Mouse (Mus musculus): Measurements from ENCODE around the gene Gjb5.

The Gjb5 gene

DNA sequence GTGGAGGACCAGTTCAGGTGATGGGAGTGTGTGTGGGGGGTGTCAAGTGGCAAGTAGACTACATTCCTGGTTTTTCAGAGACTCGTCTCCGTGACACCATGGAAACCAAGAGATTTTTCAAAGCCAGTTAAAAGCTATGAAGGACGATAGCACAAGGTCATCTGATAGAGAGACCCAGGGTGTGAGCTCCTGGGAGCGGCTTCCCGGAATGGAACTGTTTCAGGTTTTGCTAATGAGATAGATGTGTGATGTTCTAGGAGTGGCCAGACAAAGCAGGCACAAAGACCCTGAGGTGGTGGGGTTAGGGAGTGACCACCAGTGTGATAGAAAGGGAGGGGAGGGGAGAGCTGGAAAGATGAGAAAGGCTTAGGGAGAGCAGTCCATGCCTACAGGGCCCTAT, 13.0 kb downstream of the Gjb5 start:
- no peak for DNase-seq

DNA sequence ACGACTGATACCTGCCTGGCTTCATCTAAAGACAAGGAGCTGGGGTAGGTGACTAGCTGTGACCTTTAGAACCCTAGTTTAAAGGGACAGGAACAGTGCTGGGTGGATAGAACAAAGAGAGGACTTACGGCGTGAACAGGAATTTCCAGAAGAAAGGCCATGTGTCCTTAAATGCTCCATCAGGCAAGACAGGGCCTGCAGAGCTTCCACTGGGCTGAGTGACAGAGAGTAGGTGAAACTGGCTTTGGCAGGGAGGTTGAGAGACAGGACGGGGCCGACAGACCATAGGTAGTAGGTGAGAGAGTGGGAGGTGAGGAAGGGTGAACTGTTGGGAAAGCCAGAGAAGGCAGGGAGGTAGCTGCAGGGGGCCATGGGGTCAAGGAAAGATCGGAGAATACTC, 16.6 kb downstream of the Gjb5 start:
- no peak for DNase-seq

DNA sequence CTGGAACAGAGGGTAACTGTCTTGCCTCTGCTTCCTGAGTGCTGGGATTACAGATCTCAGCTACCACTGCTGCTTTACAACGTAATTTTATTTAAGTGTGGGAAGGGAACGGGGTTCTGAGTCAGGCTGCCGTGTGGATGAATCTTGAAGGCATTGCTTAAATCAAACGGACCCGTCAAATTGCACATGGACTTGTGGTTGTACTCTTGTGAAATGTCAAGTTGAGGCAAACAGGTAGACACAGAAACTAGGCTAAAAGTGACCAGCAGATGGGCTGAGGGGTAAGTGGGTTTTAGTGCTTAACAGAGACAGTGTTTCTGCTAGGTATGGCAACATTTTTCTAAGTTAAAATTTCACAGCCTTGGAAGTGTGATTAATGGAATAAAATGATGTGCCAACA, 20.3 kb downstream of the Gjb5 start:
- DNase-seq = no peak

DNA sequence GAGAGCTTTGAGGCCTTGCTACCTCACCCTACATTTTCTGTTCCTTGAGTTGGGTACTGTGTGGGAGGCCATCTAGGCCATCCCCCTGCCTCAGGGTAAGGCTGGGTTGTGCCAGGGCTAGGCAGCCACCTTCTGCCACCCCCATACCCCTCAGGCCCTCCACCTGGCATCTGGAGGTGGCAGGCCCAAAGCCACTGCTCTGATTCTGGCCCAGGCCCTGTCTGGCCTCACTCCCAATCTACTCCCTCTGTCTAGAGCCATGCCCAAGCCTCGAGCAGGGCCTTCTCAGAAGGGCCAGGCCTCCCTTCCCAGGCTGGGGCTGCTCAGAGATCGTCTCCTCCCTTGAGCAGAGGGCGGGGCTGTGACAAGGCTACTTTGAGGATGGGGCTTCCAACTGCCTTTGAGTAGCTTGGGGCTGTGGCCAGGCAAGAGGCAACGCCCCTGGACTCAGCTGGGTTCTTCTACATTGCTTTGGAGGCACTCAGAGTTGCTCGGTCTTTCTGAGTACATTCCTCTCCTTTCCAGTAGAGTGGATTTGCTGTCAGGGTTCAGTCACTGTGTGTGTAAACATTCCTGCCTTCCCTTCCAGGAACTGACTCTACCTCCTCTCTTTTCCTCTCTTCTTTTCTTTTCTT, 23.0 kb downstream of the Gjb5 start:
- DNase-seq = no peak

DNA sequence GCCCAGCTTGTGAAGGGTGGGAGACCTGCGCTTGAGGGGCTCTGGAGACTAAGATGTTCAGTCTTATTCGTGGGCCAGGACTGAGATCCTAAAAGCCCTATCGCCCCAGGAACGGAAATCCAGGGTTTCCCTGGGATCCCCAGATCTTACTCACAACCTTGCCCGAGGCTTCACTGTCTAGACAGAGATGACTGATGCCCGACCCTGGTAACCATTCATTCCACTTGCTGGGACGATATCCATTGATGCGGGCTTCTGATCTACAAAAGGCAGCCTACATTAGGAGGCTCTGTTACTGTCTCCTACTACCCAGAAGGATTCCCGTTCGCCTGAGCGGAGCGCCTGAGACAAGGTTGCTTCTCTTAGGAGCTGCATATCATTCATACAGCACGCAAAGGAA, 26.8 kb downstream of the Gjb5 start:
- DNase-seq = no peak

DNA sequence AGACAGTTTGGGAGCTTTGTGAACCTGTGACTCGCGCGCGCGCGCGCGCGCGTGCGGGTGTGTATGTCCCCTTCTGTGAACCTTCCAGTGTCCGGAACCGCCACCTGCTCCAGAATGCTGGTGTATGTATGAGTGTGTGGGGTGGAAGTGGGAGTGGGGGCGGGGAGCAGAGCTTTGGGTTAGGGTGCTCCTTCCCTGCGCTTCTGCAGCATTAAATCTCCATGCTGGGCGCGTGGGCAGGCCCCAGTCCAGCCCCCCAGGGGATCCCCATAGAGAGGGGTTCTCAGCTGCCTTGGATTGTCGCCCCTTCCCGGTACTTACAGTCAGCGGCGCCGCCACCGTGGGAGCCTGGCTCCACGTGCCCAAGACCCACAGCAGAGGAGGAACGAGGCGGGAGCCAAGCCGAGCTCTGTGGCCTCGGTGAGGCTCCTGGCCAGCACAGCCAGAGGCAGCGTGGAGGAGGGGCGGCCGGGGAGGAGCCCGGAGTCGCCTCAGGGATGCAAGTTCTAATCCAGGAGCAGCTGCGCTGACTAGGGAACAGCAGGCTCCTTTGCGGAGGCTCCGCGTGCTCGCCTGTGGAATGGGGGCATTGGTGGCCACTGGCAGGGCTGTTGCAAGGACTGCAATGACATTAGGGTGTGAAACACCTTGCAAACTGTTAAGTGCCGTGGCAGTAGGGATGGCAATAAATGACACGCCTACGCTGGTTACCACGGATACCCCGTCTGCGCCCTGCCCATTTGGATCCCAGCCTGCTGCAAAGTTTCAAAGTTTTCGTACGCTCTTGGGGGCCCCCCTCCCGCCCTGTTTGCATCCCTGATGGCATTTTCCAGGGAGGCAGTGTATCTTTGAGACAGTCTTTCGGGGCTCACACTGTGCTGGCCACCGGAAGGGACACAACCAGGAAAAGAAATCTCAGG, 27.5 kb downstream of the Gjb5 start, which contains the start of gene Gjb3:
TSS of gene Gjb3 (minus strand) at position 664 of the 920 bp plus-strand sequence.
- DNase-seq = no peak

DNA sequence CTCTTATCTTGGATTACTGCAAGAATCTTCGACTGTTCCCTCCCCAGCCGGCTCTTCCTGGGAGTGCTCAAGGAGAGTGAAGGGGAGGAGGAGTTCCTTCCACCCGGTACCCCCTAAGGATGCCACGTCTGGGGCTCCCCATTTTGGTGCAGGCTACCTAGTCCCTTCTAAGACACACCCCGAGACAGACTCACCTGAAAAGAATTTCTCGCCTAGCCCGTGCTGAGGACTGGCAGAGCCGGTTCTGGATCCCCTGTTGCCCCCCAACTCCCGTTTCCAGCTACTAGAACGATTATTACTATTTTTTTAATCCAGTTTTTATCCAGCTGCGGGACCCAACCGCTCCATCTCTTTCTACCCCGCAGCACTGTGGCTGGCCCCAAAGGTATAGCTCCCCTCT, 28.2 kb downstream of the Gjb5 start:
- no peak for DNase-seq

DNA sequence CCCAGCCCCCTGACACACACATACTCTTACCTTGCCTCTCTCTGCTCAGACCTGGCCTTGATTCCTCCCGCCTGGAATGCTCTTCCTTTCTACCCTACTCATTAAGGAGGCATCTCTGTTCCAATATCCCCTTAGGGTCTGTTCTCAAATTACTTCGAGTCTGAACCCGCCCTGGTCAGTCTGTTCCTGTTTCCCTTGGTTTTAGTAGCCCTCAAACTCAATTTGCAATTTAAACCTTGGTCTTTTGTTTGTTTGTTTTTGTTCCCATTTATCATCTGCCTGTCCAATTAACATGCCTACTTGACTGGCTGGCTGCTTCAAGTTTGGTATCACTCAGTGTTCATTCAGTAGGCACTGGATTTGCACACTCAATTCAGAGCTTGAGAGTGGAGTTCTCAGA, 28.9 kb downstream of the Gjb5 start:
- no peak for DNase-seq

DNA sequence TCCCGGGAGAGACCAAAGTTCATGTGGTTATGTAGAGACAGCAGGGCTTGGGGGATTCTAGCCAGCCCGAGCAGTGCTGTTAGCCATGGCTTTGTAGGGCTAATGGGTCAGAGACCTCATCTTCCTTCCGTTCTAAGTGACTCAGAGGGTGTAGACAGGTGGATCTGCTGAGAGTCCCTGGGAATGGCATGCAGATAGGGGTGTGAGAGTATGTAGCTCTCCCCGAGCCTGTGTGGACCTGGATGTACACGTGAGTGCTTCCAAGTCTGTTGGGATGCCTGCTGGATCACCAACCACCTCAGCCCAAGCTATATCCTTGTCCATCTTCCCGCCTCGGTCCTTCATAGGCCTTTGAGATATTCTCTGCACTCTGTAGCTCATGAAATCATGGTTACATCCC, 29.6 kb downstream of the Gjb5 start:
- DNase-seq = no peak

DNA sequence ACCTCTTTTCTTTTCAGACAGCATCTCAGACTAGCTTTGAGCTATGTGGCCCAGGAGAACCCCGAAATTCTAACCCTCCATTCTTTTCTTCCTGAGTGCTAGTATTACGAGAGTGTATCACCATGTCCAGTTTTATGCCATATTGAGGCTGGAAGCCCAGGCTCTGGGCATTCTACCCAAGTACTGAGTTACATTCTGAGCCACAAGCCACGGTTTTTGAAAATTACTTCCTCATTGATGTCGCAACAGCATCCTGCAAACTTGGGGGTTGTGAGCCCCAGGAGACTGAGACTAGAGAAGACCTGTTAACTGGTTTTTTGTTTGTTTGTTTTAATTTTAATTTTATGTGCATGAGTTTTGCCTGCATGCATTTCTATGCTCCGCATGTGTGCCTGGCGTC, 30.2 kb downstream of the Gjb5 start:
- no peak for DNase-seq

DNA sequence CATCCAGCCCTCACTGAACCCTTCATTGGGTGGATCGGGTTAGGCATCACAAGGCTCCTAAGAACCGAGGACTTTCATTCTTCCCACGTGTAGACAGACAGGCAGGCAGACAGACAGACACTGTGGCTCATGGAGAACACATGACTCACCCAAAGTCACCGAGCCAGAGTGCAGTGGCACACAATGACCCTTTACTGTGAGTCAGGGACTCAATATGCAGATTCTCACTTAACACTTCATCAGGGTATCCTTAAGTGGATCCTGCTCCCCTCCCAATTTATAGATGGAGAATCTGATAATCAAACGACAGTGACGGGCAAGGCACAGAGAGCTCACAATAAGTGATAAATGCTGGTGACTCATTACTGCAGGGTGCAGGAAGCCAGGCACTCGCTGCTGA, 30.7 kb downstream of the Gjb5 start:
- DNase-seq = no peak

DNA sequence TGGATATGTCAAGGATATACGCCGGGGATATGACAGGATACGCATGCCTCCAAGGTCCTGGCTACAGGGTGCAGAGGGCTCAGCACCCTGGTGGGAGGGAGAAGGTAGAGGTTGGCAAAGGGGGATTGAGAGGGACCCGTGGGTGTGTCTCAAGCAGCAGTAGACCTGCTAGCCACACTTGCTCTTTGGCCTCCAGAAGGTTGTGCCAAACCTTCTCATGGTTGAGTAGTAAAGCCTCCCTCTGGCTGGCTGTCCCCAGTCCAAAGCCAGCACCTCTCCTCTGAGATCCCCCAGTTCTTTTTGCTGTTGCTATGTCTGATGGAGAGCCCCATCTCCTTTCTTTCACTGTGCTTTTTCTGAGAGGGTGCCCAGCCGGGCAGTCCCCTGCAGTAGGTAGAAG, 32.7 kb downstream of the Gjb5 start:
- no peak for DNase-seq

DNA sequence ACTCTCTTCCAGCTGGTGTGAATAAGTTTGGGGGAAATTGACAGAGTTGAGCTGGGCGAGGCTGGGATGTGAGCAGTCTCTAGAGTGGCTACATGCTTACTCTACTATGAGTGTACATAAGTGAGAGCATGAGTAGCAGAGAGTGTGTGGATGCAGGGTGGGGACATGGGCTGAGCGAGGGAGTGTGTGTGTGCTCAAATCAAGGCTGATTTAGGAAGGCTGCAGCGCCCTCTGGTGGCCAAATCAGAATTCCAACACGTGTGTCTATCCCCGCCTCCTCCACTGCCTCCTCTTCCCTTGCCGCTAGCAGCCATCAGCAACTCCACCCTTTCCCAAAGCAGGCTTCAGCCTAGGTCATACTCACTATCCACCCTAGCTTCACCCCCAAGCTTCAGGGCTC, 33.2 kb downstream of the Gjb5 start:
- DNase-seq = peak; percentile 84

DNA sequence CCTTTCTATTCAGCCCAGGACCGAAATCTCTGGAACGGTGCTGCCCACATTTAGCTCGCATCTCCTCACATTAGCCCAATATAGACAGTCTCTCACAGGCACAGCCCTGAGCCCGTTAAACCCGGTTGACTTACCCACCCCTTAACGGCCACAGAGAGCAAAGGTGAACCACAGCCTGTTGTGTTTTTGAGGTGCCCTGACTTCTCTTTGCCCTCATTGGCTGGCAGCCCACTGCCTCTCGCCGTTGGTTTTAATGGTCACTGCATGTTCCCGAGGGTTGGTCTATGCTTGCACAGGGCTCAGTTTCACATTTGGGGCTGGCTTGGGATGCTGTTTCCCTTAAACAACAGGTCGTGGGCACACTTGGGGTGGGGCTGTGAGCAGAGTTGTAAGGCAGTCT, 33.7 kb downstream of the Gjb5 start:
- no peak for DNase-seq

DNA sequence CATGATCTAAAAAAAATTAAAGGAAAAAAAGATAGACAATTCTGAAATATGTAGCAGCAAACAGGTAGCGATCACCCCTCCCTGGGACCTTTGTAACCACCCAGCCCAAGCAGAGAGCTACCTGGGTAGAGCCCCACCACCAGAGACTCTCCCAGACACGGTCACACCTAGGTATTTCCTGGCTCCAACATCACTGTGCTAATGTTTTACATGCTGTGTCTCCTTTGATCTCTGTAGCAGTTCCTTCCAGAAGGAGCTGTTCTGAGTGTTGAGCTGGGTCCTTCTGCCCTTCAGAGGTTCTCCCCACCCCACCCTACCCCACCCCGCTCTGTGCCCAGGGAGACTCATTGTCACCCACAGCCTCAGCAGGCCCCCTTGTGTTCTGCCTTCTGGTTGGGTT, 34.3 kb downstream of the Gjb5 start:
- DNase-seq = no peak

DNA sequence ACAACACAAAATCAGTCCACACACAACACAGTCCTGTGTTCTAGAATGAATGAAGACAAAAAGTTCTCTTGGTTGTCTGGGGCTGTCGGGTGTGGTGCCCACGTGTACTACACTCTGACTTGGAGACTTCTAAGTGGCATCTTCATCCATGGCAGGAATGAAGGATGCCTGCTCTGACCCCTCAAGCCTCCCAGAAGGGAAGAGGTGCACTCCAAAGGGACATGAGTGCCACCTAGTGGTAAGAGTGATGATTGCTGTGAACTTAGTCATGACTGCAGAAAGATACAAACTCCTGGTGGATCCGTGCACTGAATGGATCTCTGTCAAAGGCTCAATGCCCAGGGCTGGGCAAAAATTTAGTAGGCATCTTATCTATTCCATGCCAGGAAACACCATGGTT, 38.4 kb downstream of the Gjb5 start:
- peak; percentile 66 for DNase-seq

DNA sequence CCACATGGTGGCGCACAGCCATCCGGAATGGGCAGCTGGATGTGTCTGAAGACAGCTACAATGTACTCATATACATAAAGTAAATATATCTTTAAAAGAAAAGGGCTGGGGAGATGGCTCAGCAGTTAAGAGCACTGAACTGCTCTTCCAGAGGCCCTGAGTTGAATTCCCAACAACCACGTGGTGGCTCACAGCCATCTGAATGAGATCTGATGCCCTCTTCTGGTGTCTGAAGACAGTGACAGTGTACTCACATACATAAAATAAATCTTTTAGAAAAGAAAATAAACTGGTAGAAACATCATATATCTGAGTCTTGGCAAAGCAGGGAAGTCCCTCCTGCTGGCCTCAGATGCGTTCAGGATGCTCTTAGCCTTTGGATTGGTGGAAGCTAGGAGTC, 40.8 kb downstream of the Gjb5 start:
- DNase-seq = no peak

DNA sequence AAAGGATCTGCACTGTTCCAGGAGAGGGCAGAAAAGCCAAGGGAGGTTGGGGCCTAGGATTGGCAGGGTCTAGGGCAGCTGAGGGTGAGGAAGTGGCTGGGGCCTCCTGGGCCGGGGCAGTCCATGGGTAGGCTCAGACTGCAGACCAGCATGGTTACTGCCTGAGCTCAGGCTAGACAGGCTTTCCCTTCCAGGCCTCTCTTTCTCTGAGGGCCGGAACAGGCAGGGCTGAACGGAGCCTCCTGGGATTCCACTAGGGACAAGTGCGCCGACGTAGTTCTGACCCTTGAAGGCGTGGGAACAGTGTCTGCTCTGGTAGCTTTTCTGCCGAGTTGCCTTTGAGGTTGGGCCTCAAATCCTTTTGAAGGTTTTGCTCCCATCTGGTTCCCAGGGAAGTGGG, 42.2 kb downstream of the Gjb5 start:
- DNase-seq = no peak

DNA sequence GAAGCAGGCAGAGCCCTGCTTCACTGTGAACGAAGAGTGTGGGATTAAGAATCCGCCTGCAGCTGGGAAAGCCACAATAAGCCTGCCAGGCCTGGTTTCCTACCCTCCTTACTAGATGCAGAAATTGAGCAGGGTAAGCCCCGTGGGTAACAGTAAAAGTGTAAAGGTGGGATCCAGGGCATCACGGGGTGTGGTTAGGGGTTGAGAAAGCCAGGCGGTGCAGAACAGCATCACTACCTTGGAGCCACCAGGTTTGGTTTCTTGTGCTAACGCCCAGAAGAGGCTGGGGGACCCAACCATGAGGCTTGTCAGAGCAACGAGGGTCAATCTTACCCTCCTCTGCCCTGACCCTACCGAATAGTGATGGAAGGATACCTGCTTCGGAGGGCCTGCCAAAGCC, 43.4 kb downstream of the Gjb5 start:
- no peak for DNase-seq

DNA sequence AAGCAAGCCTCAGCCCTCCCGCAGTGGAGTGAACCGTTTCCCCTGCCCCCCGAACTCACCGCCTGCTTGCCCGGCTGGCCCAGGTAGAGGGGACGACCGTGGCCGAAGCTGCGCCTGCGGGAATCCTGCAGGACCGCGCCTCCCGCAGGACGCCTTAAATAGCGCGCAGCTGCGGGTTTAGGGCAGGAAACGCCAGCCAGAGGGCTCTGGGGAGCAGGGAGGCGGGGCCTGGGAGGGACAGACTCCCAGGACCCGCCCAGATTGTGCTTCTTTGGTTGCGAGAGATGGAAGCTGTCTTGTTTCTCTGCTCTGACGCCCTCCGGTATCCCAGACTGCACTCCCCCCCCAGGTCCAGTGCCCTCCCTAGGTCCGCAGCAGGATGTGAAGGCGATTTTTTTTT, 44.1 kb downstream of the Gjb5 start, which contains the start of gene Gja4:
TSS of gene Gja4 (minus strand) at position 179 of the 400 bp plus-strand sequence.
- peak; percentile 74 for DNase-seq

DNA sequence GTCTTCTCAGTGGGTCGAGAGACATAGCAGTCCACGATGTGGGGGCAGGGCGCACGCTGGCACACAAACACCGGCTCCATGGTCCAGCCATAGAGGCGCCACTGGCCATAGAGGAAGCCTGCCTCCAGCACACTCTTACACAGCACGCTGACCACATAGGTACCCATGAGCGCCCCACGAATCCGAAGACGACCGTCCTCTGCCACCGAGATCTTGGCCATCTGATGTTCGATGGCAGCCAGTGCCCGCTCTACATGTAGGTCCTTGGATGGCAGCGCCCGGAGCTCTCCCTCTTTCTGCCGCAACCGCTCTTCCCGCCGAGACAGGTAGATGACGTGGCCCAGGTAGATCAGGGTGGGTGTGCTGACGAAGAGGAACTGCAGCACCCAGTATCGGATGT, 45.6 kb downstream of the Gjb5 start:
- no peak for DNase-seq

DNA sequence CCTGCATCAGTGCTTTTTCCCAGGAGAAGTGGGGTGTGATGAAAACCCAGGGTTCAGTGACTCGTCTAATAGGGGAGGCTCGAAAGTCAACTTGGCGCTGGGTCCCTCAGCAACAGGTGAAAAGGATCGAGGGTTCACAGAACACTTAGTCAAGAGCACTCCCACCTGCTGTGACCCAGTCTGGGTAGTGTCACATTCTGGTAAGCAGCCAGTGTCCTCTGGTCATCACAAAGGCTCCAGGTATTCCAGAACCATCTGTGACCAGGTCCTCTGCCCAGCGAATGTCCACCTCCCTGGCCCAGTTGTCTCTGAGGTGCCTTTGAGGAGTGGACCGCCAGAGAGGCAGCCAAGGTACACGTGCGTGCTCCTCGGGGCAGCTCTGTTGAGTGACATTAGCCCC, 46.4 kb downstream of the Gjb5 start:
- DNase-seq = no peak

DNA sequence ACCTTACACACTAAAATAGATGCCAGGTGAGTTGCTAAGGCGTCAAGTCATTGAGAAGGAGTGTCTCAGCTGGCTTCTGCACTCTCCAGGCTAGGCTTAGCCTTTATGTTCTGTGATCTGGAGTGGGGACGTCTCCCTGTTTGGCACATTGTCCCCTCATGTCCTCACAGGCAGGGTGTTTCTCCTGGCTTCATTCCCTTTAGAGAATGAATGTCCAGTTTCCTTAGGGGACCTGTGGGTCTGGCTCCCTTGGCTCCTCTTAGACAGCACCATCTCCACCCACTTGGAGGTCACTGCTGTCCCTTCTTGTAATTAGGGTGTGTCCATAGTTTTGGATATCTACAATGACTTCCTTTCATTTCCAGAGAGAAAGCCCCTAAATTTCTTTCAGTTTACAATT, 51.1 kb downstream of the Gjb5 start:
- DNase-seq = no peak
